Mouse (Mus musculus) thymus, postnatal 25 days (tissue): Measurements from ENCODE around the gene Lgals2.
A peak's percentile ranks its signal among the peaks of the same experiment; 100 is the strongest.

Experiments
- DNase-seq: peaks from one replicate; pipeline ENCODE4 v3.0.0; 2022

Gene Lgals2

GRCm38 (mm10) chr15:78855303-78855965, at the start of gene Lgals2:
Gene Lgals2 (minus strand): TSS chr15:78855529.
- DNase-seq, result no peak

- DNase-seq, result peak; percentile 83
Observed at GRCm38 (mm10) chr15:78903243-78903642, 47.9 kb upstream of the Lgals2 start.

GRCm38 (mm10) chr15:78901422-78901789, 46.1 kb upstream of the Lgals2 start:
- DNase-seq, result no peak

GRCm38 (mm10) chr15:78900585-78901421, 45.5 kb upstream of the Lgals2 start:
- DNase-seq, result no peak

- DNase-seq, result peak; percentile 84
Observed at GRCm38 (mm10) chr15:78899740-78900584, 44.6 kb upstream of the Lgals2 start, which contains the start of gene Sh3bp1. Gene Sh3bp1 (plus strand): TSS chr15:78899768.

- DNase-seq, result no peak
Observed at GRCm38 (mm10) chr15:78899409-78899739, 44.0 kb upstream of the Lgals2 start, which contains the start of gene Gm49510. Gene Gm49510 (plus strand): TSS chr15:78899667.

GRCm38 (mm10) chr15:78898507-78899001, 43.2 kb upstream of the Lgals2 start:
- DNase-seq, result peak; percentile 74

GRCm38 (mm10) chr15:78897488-78897887, 42.2 kb upstream of the Lgals2 start:
- no peak for DNase-seq

- peak; percentile 51 for DNase-seq
Observed at GRCm38 (mm10) chr15:78896149-78896548, 40.8 kb upstream of the Lgals2 start.

GRCm38 (mm10) chr15:78895741-78896140, 40.4 kb upstream of the Lgals2 start:
- DNase-seq, result no peak

GRCm38 (mm10) chr15:78894726-78895125, 39.4 kb upstream of the Lgals2 start:
- peak; percentile 58 for DNase-seq

GRCm38 (mm10) chr15:78892440-78892839, 37.1 kb upstream of the Lgals2 start:
- DNase-seq, result no peak

GRCm38 (mm10) chr15:78889401-78889853, 34.1 kb upstream of the Lgals2 start:
- no peak for DNase-seq

GRCm38 (mm10) chr15:78881828-78882227, 26.5 kb upstream of the Lgals2 start:
- no peak for DNase-seq

GRCm38 (mm10) chr15:78880432-78880831, 25.1 kb upstream of the Lgals2 start:
- no peak for DNase-seq

- DNase-seq, result peak; percentile 27
Observed at GRCm38 (mm10) chr15:78878792-78879516, 23.6 kb upstream of the Lgals2 start.

- no peak for DNase-seq
Observed at GRCm38 (mm10) chr15:78877810-78878390, 22.6 kb upstream of the Lgals2 start.

GRCm38 (mm10) chr15:78876991-78877809, 21.9 kb upstream of the Lgals2 start, which contains the start of gene Gga1:
Gene Gga1 (plus strand): TSS chr15:78877190.
- peak; percentile 90 for DNase-seq

GRCm38 (mm10) chr15:78876258-78876696, 20.9 kb upstream of the Lgals2 start:
- DNase-seq, result peak; percentile 73

GRCm38 (mm10) chr15:78875537-78875936, 20.2 kb upstream of the Lgals2 start:
- DNase-seq, result no peak

GRCm38 (mm10) chr15:78874989-78875388, 19.7 kb upstream of the Lgals2 start:
- DNase-seq, result no peak
